Mouse (Mus musculus) heart, adult 2 months (tissue): Measurements from ENCODE around the gene Hacl1.

Experiments used
- CTCF ChIP-seq: fragments of 200-600 bp; IDR thresholded peaks from 2 replicates; pipeline ENCODE4 v1.8.1; 2022; ENCODE audit warnings: antibody characterized with exemption, mild to moderate bottlenecking, moderate library complexity
- POLR2A ChIP-seq: fragments of 200-500 bp; IDR thresholded peaks from 2 replicates; pipeline ENCODE4 v1.6.1; 2011; ENCODE audit warnings: mild to moderate bottlenecking, low read depth, low read length, control low read depth; ENCODE audit not compliant: insufficient read depth

DNA sequence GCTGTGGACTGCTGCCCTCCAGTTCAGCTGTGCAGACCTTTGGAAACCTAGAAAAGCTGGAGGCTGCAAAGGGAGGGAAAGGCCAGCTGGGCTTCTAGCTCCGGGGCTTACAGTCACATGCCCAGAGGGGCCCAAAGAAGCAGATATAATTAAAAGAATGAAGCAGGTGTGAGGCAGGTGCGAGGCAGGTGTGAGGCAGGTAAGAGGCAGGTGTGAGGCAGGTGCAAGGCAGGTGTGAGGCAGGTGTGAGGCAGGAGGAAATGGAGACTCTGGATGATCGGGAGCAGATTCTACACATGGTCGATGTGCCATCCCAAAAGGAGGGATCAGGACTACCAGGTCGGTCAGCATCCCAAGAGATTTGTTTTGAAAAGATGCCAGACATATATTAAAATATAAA is 69.7 kb downstream of the Hacl1 start:
- TF ChIP-seq CTCF (no peak), POLR2A (no peak)
